Mouse (Mus musculus) hindbrain, embryonic 10.5 days (tissue): ENCODE data around the gene Atad5. TPM values are rescaled to one million over a fixed set of nuclear protein-coding genes. Genes with fewer than 3 reads are reported as not detected.

Source experiments
- DNase-seq: peaks from one replicate; pipeline ENCODE4 v3.0.0-alpha.2; 2017; ENCODE audit warnings: low spot score
- H3K27ac ChIP-seq: fragments of 300-500 bp; sonication (generic); 2 replicates; pipeline ENCODE4 v1.5.1; 2016; ENCODE audit warnings: mild to moderate bottlenecking, moderate library complexity
- H3K27me3 ChIP-seq: fragments of 300-500 bp; sonication (generic); 2 replicates; pipeline ENCODE4 v1.6.1; 2016; ENCODE audit warnings: mild to moderate bottlenecking; ENCODE audit not compliant: poor library complexity, insufficient read depth, severe bottlenecking
- H3K36me3 ChIP-seq: fragments of 300-500 bp; sonication (generic); 2 replicates; pipeline ENCODE4 v1.6.1; 2016; ENCODE audit warnings: mild to moderate bottlenecking, moderate library complexity
- H3K4me1 ChIP-seq: fragments of 300-500 bp; sonication (generic); replicated peaks from 2 replicates; pipeline ENCODE4 v1.6.1; 2016; ENCODE audit warnings: mild to moderate bottlenecking
- H3K4me3 ChIP-seq: fragments of 300-500 bp; sonication (generic); 2 replicates; pipeline ENCODE4 v1.5.1; 2016; ENCODE audit warnings: mild to moderate bottlenecking, moderate library complexity
- H3K9me3 ChIP-seq: fragments of 300-500 bp; sonication (generic); 2 replicates; pipeline ENCODE4 v1.6.1; 2016; ENCODE audit warnings: mild to moderate bottlenecking, moderate library complexity
- WGBS: fragments of 180-500 bp; shearing (Covaris S2); methylation state at CpG from one replicate; pipeline ENCODE4 v1.1.7; 2016; 5-methylcytosine and 5-hydroxymethylcytosine counted together
- polyA plus RNA-seq: library from polyadenylated mRNA; unstranded; fragments of >200 nt; fragmentation: Nextera tagmentation; extraction: Ambion mirVana; gene quantifications from 2 replicates; pipeline ENCODE4 v1.2.1, GENCODE M21; 2016

Gene Atad5
- polyA plus RNA-seq, 1 experiment from 2014 or later = 11.5 TPM

- Histone ChIP-seq H3K36me3 (0 out of 2 replicates have a peak, but pooled peaks cover 2% of the 10 kb centered on the region), H3K27me3 (no peaks in the 10 kb centered on the region), H3K27ac (no peak overlapping the region), H3K4me1 (no peaks in the 10 kb centered on the region), H3K9me3 (no peaks in the 10 kb centered on the region), H3K4me3 (no peak overlapping the region)
- no peak for DNase-seq
- 93% methylated on average over 2 of the region's 2 CpGs for WGBS
Observed at GRCm38 (mm10) chr11:80071039-80071438, 18.2 kb upstream of the Atad5 start.

- Histone ChIP-seq H3K9me3 (no peaks in the 10 kb centered on the region), H3K4me3 (no peak overlapping the region), H3K27me3 (no peaks in the 10 kb centered on the region), H3K4me1 (no peaks in the 10 kb centered on the region), H3K36me3 (0 out of 2 replicates have a peak, but pooled peaks cover 2% of the 10 kb centered on the region), H3K27ac (no peak overlapping the region)
- WGBS = 94% methylated on average over 3 of the region's 3 CpGs
- no peak for DNase-seq
Observed at GRCm38 (mm10) chr11:80072365-80072764, 16.8 kb upstream of the Atad5 start.

- 92% methylated on average over 5 of the region's 5 CpGs for WGBS
- H3K4me3 ChIP-seq = no peak overlapping the region
- no peaks in the 10 kb centered on the region for H3K27me3 ChIP-seq
- H3K36me3 ChIP-seq = 0 out of 2 replicates have a peak, but pooled peaks cover 2% of the 10 kb centered on the region
- H3K9me3 ChIP-seq = no peaks in the 10 kb centered on the region
- H3K4me1 ChIP-seq = peaks cover 14% of the 10 kb centered on the region
- H3K27ac ChIP-seq = no peak overlapping the region
- no peak for DNase-seq
Observed at GRCm38 (mm10) chr11:80075608-80076277, 13.5 kb upstream of the Atad5 start.

- no peak for DNase-seq
- Histone ChIP-seq H3K27ac (no peak overlapping the region), H3K27me3 (no peaks in the 10 kb centered on the region), H3K4me1 (peaks cover 22% of the 10 kb centered on the region), H3K9me3 (no peaks in the 10 kb centered on the region), H3K4me3 (no peak overlapping the region), H3K36me3 (0 out of 2 replicates have a peak, but pooled peaks cover 2% of the 10 kb centered on the region)
- WGBS = 81% methylated on average over 14 of the region's 14 CpGs
Observed at GRCm38 (mm10) chr11:80077784-80078545, 11.2 kb upstream of the Atad5 start.

GRCm38 (mm10) chr11:80078831-80079230, 10.4 kb upstream of the Atad5 start:
- H3K4me3 ChIP-seq = no peak overlapping the region
- 0 out of 2 replicates have a peak, but pooled peaks cover 2% of the 10 kb centered on the region for H3K36me3 ChIP-seq
- peaks cover 22% of the 10 kb centered on the region for H3K4me1 ChIP-seq
- no peaks in the 10 kb centered on the region for H3K9me3 ChIP-seq
- 81% methylated on average over 1 of the region's 1 CpGs for WGBS
- H3K27me3 ChIP-seq = no peaks in the 10 kb centered on the region
- DNase-seq = no peak
- no peak overlapping the region for H3K27ac ChIP-seq

- Histone ChIP-seq H3K36me3 (no peaks in the 10 kb centered on the region), H3K9me3 (no peaks in the 10 kb centered on the region), H3K4me3 (peak overlapping the region; percentile 93), H3K27ac (0 out of 2 replicates have a peak overlapping the region, but pooled peaks have one; percentile 97), H3K27me3 (no peaks in the 10 kb centered on the region), H3K4me1 (peaks cover 22% of the 10 kb centered on the region)
- 72% methylated on average over 6 of the region's 6 CpGs for WGBS
- DNase-seq = no peak
Observed at GRCm38 (mm10) chr11:80079751-80080150, 9.4 kb upstream of the Atad5 start.

DNA sequence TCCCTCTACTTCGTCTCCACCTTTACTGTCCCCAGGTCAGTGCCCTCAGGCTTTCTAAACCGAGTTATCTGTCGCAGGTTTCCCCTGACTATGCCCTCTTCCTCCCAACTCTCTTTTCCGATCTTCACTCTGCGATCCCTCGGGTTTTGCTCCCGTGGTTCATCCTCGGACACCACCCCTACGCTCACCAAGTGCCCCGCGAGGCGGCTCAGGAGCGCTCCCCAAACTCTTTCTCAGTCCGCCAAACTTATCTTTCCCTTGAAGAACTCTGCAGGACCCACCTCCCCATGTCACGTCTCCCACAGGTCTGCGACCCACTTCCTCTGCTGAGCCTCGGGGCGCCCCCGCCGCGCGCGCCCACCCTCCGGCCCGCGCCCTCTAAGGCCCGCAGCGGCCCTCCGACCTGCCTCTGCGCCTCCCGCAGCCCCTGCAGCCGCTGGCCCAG, 8.8 kb upstream of the Atad5 start:
- Histone ChIP-seq H3K27me3 (no peaks in the 10 kb centered on the region), H3K36me3 (no peaks in the 10 kb centered on the region), H3K4me3 (peak overlapping the region; percentile 93), H3K27ac (peak overlapping the region; percentile 97), H3K9me3 (no peaks in the 10 kb centered on the region), H3K4me1 (peaks cover 22% of the 10 kb centered on the region)
- WGBS = under 1% methylated on average over 32 of the region's 32 CpGs
- no peak for DNase-seq

DNA sequence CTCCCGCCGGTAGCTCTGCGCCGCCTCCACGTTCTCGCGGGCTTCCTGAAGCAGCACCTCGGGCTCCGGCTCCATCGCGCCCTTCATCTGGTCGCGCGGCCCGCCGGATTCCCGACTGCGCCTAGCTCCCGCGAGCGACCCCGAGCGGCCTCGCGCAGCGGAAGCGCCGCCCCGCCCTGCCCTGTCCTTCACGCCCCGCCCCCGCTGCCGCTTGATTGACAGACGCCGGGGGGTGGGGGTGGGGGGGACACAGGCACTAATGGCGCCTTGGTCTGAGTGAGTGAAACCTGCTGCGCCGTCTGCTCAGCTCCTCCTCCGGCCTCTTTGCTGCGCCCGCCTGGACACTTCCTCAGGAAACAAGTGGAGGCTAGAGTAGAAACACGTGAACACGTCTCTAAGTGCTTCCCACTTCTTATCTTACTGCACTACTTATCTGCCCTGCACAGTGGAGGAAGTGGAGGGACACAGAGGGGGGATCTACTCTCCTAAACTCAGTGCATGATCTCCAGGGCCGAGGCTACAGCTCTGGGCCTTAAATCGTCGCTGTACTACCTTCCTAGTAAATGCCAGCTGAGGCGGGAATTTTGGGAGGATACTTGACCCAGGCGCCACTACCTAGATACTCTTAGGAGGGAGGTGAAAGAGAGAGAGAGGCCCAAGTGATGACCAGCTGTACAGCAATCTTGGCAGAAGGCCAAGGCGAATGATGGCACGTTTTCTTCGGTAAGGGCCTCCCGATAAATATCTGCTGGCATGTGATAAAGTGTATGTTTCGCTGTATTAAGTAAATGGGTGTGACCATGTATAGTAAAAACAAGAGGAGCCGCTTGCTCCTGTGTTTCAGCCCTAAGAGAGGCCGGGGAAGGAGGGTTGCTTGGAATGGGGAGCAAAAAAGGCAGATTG, 8.1 kb upstream of the Atad5 start, which contains the start of gene Crlf3:
Crlf3 (minus strand) TSS at position 166 of the 903 bp plus-strand sequence.
- Histone ChIP-seq H3K36me3 (no peaks in the 10 kb centered on the region), H3K9me3 (no peaks in the 10 kb centered on the region), H3K4me3 (peak within 1 kb of the TSS; percentile 93), H3K27ac (peak within 1 kb of the TSS; percentile 97), H3K27me3 (no peaks in the 10 kb centered on the region), H3K4me1 (peaks cover 22% of the 10 kb centered on the region)
- DNase-seq = peak; percentile 94
- WGBS = 9% methylated on average over 55 of the region's 55 CpGs

- WGBS = 85% methylated on average over 7 of the region's 7 CpGs
- no peaks in the 10 kb centered on the region for H3K9me3 ChIP-seq
- DNase-seq = no peak
- no peaks in the 10 kb centered on the region for H3K27me3 ChIP-seq
- H3K36me3 ChIP-seq = no peaks in the 10 kb centered on the region
- no peak overlapping the region for H3K27ac ChIP-seq
- H3K4me1 ChIP-seq = peaks cover 22% of the 10 kb centered on the region
- H3K4me3 ChIP-seq = 0 out of 2 replicates have a peak overlapping the region, but pooled peaks have one; percentile 93
Observed at GRCm38 (mm10) chr11:80081786-80082319, 7.3 kb upstream of the Atad5 start.

DNA sequence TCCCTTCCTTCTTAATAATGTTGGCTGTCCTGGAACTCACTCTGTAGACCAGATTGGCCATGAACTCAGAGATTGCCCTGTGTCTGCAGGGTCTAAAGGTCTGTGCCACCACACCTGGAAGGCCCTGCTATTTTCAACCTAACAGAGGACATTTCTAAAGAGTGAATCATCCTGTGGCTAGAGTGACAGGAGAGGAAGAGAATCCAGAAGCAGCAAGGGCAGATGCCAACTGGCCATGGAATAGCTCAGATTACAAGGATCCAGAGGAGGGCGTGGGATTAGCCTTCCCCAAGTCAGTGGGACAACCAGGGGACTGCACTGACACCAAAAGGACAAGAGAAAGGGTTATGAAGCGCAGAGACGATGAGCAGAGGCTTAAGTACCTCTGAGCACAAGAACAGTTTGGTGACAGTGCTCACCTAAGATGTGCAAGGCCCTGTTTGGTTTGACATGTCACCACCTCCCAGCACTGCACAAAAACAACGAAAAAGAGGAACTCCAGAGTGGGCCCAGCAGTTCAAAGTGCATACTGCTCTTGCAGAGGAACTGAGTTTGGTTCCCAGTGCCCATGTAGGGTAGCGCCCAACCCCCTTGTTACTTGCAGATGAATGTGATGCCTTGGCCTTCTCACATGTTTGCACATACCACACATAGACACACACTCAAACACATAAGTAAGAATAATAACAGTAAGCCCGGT, 3.7 kb upstream of the Atad5 start:
- H3K27me3 ChIP-seq = no peaks in the 10 kb centered on the region

GRCm38 (mm10) chr11:80086844-80087243, 2.4 kb upstream of the Atad5 start:
- 11% methylated on average over 5 of the region's 5 CpGs for WGBS
- no peak overlapping the region for H3K4me3 ChIP-seq
- no peaks in the 10 kb centered on the region for H3K9me3 ChIP-seq
- H3K36me3 ChIP-seq = 0 out of 2 replicates have a peak, but pooled peaks cover 2% of the 10 kb centered on the region
- H3K27ac ChIP-seq = no peak overlapping the region
- H3K27me3 ChIP-seq = no peaks in the 10 kb centered on the region
- H3K4me1 ChIP-seq = peaks cover 10% of the 10 kb centered on the region
- DNase-seq = peak; percentile 85

More for the DNA sequence above, 3.7 kb upstream of the Atad5 start:
- H3K9me3 ChIP-seq = no peaks in the 10 kb centered on the region
- 78% methylated on average over 6 of the region's 6 CpGs for WGBS
- no peak overlapping the region for H3K27ac ChIP-seq
- H3K36me3 ChIP-seq = no peaks in the 10 kb centered on the region
- peaks cover 18% of the 10 kb centered on the region for H3K4me1 ChIP-seq
- DNase-seq = no peak
- no peak overlapping the region for H3K4me3 ChIP-seq
